12 mouse cellular contexts compared by ENCODE assay signal in the genomic region with DNA sequence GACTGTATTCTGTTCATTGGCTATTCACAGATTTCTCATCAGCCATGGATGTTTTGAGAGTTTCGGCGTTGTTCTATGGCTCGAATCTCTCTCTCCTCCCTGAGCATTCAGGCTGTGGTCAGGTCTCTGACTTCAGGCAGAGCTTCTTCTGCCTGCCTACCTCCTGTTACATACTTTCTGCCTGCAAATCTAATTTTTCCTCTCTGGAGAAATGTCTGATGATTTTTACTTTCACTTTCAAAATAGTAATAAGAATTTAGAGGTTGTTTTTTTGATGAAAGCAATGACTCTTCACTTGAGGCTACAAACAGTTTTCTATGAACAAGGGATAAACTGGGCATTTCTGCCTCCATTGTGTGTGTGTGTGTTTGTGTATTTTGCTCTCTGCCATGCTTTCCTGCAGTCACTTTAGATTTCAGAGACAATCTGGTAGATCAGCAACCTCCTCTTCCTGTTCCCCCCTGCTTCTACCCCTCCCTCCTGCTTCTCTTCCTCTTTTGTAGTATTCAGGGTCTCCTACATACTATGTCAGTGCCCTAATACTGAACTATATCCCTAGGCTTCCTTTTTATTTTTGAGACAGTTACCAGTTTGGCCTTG.
DNase-seq lines count a peak whose midpoint lies in the region; ATAC-seq and TF ChIP-seq lines count a peak whose summit lies in the region.
"Had no signal": no experiment of that assay in that cellular context is flagged by ENCODE, and none has a peak within 500 bp of the region (broad histone marks: within the 10 kb centered on the region; RNA-seq: fewer than 3 reads in every experiment).

No protein-coding gene starts in this region.

- WGBS in heart, embryonic 13.5 days = 76% methylated on average over 3 of the region's 3 CpGs

- no peaks in the 10 kb centered on the region for H3K4me1 ChIP-seq in MEL (ENCODE audit: control insufficient read depth in 1 of 2, insufficient read depth in 2 of 2, low read length in 2 of 2)
- H3K4me1 ChIP-seq in heart, embryonic 13.5 days = peaks cover 21% of the 10 kb centered on the region

- no peak for TF ChIP-seq CTCF in MEL (IDR thresholded peaks at IDR 0.05 in 2 of 3, conservative IDR thresholded peaks at IDR 0.05 in 1 of 3; ENCODE audit: control insufficient read depth in 1 of 3, insufficient read depth in 1 of 3, low read depth in 2 of 3, low read length in 3 of 3, poor library complexity in 1 of 3, severe bottlenecking in 1 of 3)

- no peak for TF ChIP-seq EP300 in MEL (IDR thresholded peaks at IDR 0.05; ENCODE audit: low read depth in 1 of 2, low read length in 2 of 2)

- H3K9ac ChIP-seq in MEL (ENCODE audit: control insufficient read depth, low read depth, low read length, poor library complexity, severe bottlenecking) = peak overlapping the region; percentile 28
- H3K9ac ChIP-seq in heart, embryonic 13.5 days = no peak overlapping the region

- peak; percentile 5 for DNase-seq in lung, postnatal 36 days
- no peak for DNase-seq in lung, adult 18-20 months
- DNase-seq in MEL (ENCODE audit: low read depth, low spot score) = peak; percentile 66
- peak; percentile 34 for DNase-seq in splenic B cell, adult 2 months (ENCODE audit: low read depth, low spot score)
- DNase-seq in right cerebral cortex, postnatal 10 days (ENCODE audit: low spot score in 2 of 2) = no peak
- DNase-seq in testis, postnatal 14 days (ENCODE audit: low spot score) = no peak
- DNase-seq: cerebellum, adult 9-11 months; gastrocnemius, postnatal 10 days; kidney, adult 8-10 months; right cerebral cortex, postnatal 14 days had no signal

- H3K79me2 ChIP-seq in MEL (ENCODE audit: control insufficient read depth, insufficient read depth, low read length, poor library complexity) = no peaks in the 10 kb centered on the region

- no peak for ATAC-seq in heart, embryonic 13.5 days (ENCODE audit: extremely low read depth, insufficient number of reproducible peaks, low FRiP score, low TSS enrichment)
- ATAC-seq in megakaryocyte-erythroid progenitor cell, adult 5-6 weeks (replicated peaks; ENCODE audit: low FRiP score, low TSS enrichment, poor library complexity, severe bottlenecking) = no peak

- no peaks in the 10 kb centered on the region for H3K9me3 ChIP-seq in MEL (replicated peaks; ENCODE audit: insufficient read depth, low read length)
- no peaks in the 10 kb centered on the region for H3K9me3 ChIP-seq in heart, embryonic 13.5 days

- H3K27me3 ChIP-seq in MEL (ENCODE audit: control insufficient read depth in 1 of 2, insufficient read depth in 2 of 2, low read length in 2 of 2) = no peaks in the 10 kb centered on the region
- no peaks in the 10 kb centered on the region for H3K27me3 ChIP-seq in heart, embryonic 13.5 days (replicated peaks)
- no peaks in the 10 kb centered on the region for H3K27me3 ChIP-seq in splenic B cell, adult 2 months (ENCODE audit: control insufficient read depth, insufficient read depth, low read length, poor library complexity, severe bottlenecking)

- peaks cover 0 to 4% of the 10 kb centered on the region in 2 experiments; a peak in 2 of 4 replicates for H3K36me3 ChIP-seq in MEL (ENCODE audit: control insufficient read depth in 1 of 2, insufficient read depth in 2 of 2, low read length in 2 of 2)
- H3K36me3 ChIP-seq in heart, embryonic 13.5 days = no peaks in the 10 kb centered on the region
- no peaks in the 10 kb centered on the region for H3K36me3 ChIP-seq in splenic B cell, adult 2 months (ENCODE audit: control insufficient read depth, insufficient read depth, low read length, poor library complexity, severe bottlenecking)

- H3K4me2 ChIP-seq in heart, embryonic 13.5 days = 0 out of 2 replicates have a peak overlapping the region, but pooled peaks have one; percentile 1

- TF ChIP-seq RAD21 in MEL (IDR thresholded peaks at IDR 0.05; ENCODE audit: low read depth, low read length) = no peak

- H3K4me3 ChIP-seq in MEL (ENCODE audit: control insufficient read depth in 1 of 2, insufficient read depth in 1 of 2, low read depth in 2 of 2, low read length in 2 of 2) = peak overlapping the region; percentile 53 to 78
- no peak overlapping the region for H3K4me3 ChIP-seq in heart, embryonic 13.5 days

- no peak overlapping the region for H3K27ac ChIP-seq in MEL (ENCODE audit: control insufficient read depth, low read depth, low read length)
- H3K27ac ChIP-seq in heart, embryonic 13.5 days (replicated peaks) = no peak overlapping the region

- no peak for TF ChIP-seq POLR2A in MEL (IDR thresholded peaks at IDR 0.05; ENCODE audit: control insufficient read depth in 1 of 2, insufficient read depth in 1 of 2, low read depth in 1 of 2, low read length in 2 of 2, poor library complexity in 1 of 2)

TF ChIP-seq in MEL, 35 proteins besides CTCF, POLR2A, EP300 and RAD21:
- no peak for TF ChIP-seq BHLHE40 (IDR thresholded peaks at IDR 0.05; ENCODE audit: borderline replicate concordance, low read depth, low read length)
- TF ChIP-seq ZC3H11A (IDR thresholded peaks at IDR 0.05; ENCODE audit: low read depth, low read length) = no peak
- TF ChIP-seq NRF1 (IDR thresholded peaks at IDR 0.05; ENCODE audit: insufficient read depth, low read depth, low read length, poor library complexity, severe bottlenecking) = no peak
- no peak for TF ChIP-seq POLR2AphosphoS2 (IDR thresholded peaks at IDR 0.05; ENCODE audit: low read length)
- peak; percentile 54; the same call in 1 of the 2 replicates for TF ChIP-seq MXI1 (IDR thresholded peaks at IDR 0.05; ENCODE audit: low read depth, low read length)
- TF ChIP-seq SMC3 (IDR thresholded peaks at IDR 0.05; ENCODE audit: low read depth, low read length) = no peak
- TF ChIP-seq ZKSCAN1 (IDR thresholded peaks at IDR 0.05; ENCODE audit: low read depth, low read length) = no peak
- TF ChIP-seq MEF2A (IDR thresholded peaks at IDR 0.05; ENCODE audit: extremely low read depth, insufficient replicate concordance, low read depth, low read length, poor library complexity, severe bottlenecking) = no peak
- peak; percentile 40; the same call in 1 of the 2 replicates for TF ChIP-seq SIN3A (IDR thresholded peaks at IDR 0.05; ENCODE audit: low read length)
- no peak for TF ChIP-seq ZMIZ1 (IDR thresholded peaks at IDR 0.05; ENCODE audit: low read depth, low read length)
- TF ChIP-seq NELFE (IDR thresholded peaks at IDR 0.05; ENCODE audit: low read depth, low read length) = no peak
- TF ChIP-seq CHD2 (IDR thresholded peaks at IDR 0.05; ENCODE audit: low read length) = no peak
- no peak for TF ChIP-seq TCF12 (IDR thresholded peaks at IDR 0.05; ENCODE audit: low read depth, low read length)
- no peak for TF ChIP-seq USF1 (IDR thresholded peaks at IDR 0.05; ENCODE audit: low read depth, low read length)
- no peak for TF ChIP-seq GABPA (IDR thresholded peaks at IDR 0.05; ENCODE audit: low read depth, low read length)
- no peak for TF ChIP-seq MAFK (IDR thresholded peaks at IDR 0.05; ENCODE audit: borderline replicate concordance, low read depth, low read length)
- TF ChIP-seq GATA1 (IDR thresholded peaks at IDR 0.05; ENCODE audit: low read depth, low read length) = 0 out of 2 replicates have a peak, but pooled peaks have one; percentile 20
- TF ChIP-seq CHD1 (IDR thresholded peaks at IDR 0.05; ENCODE audit: low read depth, low read length) = no peak
- no peak for TF ChIP-seq RCOR1 (IDR thresholded peaks at IDR 0.05; ENCODE audit: low read depth, low read length)
- TF ChIP-seq TAL1 (IDR thresholded peaks at IDR 0.05; ENCODE audit: low read length) = no peak
- no peak for TF ChIP-seq MYB (IDR thresholded peaks at IDR 0.05; ENCODE audit: low read depth, low read length)
- no peak for TF ChIP-seq ETS1 (IDR thresholded peaks at IDR 0.05; ENCODE audit: low read depth, low read length)
- TF ChIP-seq POLR2AphosphoS5 (IDR thresholded peaks at IDR 0.05; ENCODE audit: borderline replicate concordance, low read depth, low read length) = no peak
- no peak for TF ChIP-seq HCFC1 (IDR thresholded peaks at IDR 0.05; ENCODE audit: low read depth, low read length)
- peak; percentile 38; the same call in 1 of the 2 replicates for TF ChIP-seq ELF1 (IDR thresholded peaks at IDR 0.05; ENCODE audit: low read depth, low read length)
- TF ChIP-seq TBP (IDR thresholded peaks at IDR 0.05; ENCODE audit: low read depth, low read length) = no peak
- no peak for TF ChIP-seq USF2 (IDR thresholded peaks at IDR 0.05; ENCODE audit: borderline replicate concordance in 1 of 2, insufficient read depth in 1 of 2, low read depth in 1 of 2, low read length in 2 of 2)
- TF ChIP-seq E2F4 (IDR thresholded peaks at IDR 0.05; ENCODE audit: borderline replicate concordance, low read depth, low read length) = no peak
- TF ChIP-seq MYC (IDR thresholded peaks at IDR 0.05; ENCODE audit: low read depth, low read length) = no peak
- no peak for TF ChIP-seq UBTF (IDR thresholded peaks at IDR 0.05; ENCODE audit: borderline replicate concordance, insufficient read depth, low read depth, low read length)
- no peak for TF ChIP-seq KAT2A (conservative IDR thresholded peaks at IDR 0.05; ENCODE audit: low read depth, low read length)
- no peak for TF ChIP-seq JUND (IDR thresholded peaks at IDR 0.05; ENCODE audit: low read depth, low read length)
- TF ChIP-seq MAX (IDR thresholded peaks at IDR 0.05; ENCODE audit: low read length) = peak; percentile 26; the same call in 1 of the 2 replicates
- peak; percentile 28; the same call in 1 of the 2 replicates for TF ChIP-seq MAZ (IDR thresholded peaks at IDR 0.05; ENCODE audit: low read depth, low read length)
- no peak for TF ChIP-seq ZNF384 (IDR thresholded peaks at IDR 0.05; ENCODE audit: low read depth, low read length)

Comparison
In these comparisons a context has a peak if more than half of its experiments do, and no peak if none do; other contexts are left out.
1. DNase-seq: peak in lung, postnatal 36 days (single experiment), MEL (single experiment) and splenic B cell, adult 2 months (single experiment); none in lung, adult 18-20 months (0 of 2), right cerebral cortex, postnatal 10 days (0 of 2) and testis, postnatal 14 days (single experiment).